In the genomic region with DNA sequence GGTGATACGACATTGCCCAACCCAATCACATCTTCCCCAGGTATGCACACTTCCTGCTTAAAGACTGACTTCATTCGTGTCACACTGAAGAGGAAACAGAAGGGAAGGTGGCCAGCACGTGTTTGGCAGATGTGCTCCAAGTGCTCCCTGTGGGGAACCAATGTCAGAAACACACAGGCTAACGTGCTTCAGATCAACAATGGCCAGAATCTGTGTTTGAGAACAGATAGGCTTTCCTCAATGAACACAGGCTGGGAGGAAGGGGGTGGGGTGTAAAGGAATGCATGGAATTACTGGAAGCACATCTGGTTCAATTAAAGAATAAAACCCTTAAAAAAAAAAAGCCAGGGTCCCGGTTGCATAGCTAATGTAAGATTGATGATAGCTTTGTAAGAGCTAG, we compare ENCODE assay signal across 16 mouse cellular contexts. TPM values are rescaled to one million over a fixed set of nuclear protein-coding genes. Genes with fewer than 3 reads are reported as not detected.
DNase-seq lines count a peak whose midpoint lies in the region; ATAC-seq and TF ChIP-seq lines count a peak whose summit lies in the region.
"Had no signal": no experiment of that assay in that cellular context is flagged by ENCODE, and none has a peak within 500 bp of the region (broad histone marks: within the 10 kb centered on the region; RNA-seq: fewer than 3 reads in every experiment).

No protein-coding gene starts in this region.

- WGBS in kidney, embryonic 14.5 days, result 40% methylated on average over 5 of the region's 5 CpGs
- 34% methylated on average over 5 of the region's 5 CpGs for WGBS in embryonic facial prominence, embryonic 11.5 days
- WGBS in limb, embryonic 14.5 days, result 24% methylated on average over 5 of the region's 5 CpGs

- in situ Hi-C loops in CH12.LX (cut with MboI; ENCODE audit: low pct_ligation_motif_present, low pct_unique_long_range_greater_than_20kb, low sequenced_read_pairs), result no loop called here

- H3K27ac ChIP-seq in kidney, embryonic 14.5 days (ENCODE audit: low read depth, low read length), result no peak overlapping the region
- H3K27ac ChIP-seq in CH12.LX (ENCODE audit: insufficient read depth, low read depth), result no peak overlapping the region
- H3K27ac ChIP-seq in embryonic facial prominence, embryonic 11.5 days (replicated peaks; ENCODE audit: low read depth, low read length), result no peak overlapping the region
- H3K27ac ChIP-seq in limb, embryonic 14.5 days (replicated peaks; ENCODE audit: low read depth, low read length), result no peak overlapping the region
- H3K27ac ChIP-seq: embryonic facial prominence, embryonic 13.5 days; hindbrain, embryonic 15.5 days had no signal

- TF ChIP-seq EP300 in CH12.LX (IDR thresholded peaks at IDR 0.05; ENCODE audit: low read length), result no peak

- TF ChIP-seq RAD21 in CH12.LX (IDR thresholded peaks at IDR 0.05; ENCODE audit: low read depth, low read length), result no peak

- H3K27me3 ChIP-seq in kidney, embryonic 14.5 days (ENCODE audit: control insufficient read depth, insufficient read depth, low read length), result no peaks in the 10 kb centered on the region
- H3K27me3 ChIP-seq in CH12.LX (replicated peaks), result no peaks in the 10 kb centered on the region
- no peaks in the 10 kb centered on the region for H3K27me3 ChIP-seq in embryonic facial prominence, embryonic 11.5 days (ENCODE audit: control insufficient read depth, insufficient read depth, low read length)
- H3K27me3 ChIP-seq in limb, embryonic 14.5 days (ENCODE audit: control insufficient read depth, insufficient read depth, low read length), result no peaks in the 10 kb centered on the region
- H3K27me3 ChIP-seq: embryonic facial prominence, embryonic 13.5 days; hindbrain, embryonic 15.5 days had no signal

- dilution Hi-C loops in CH12.LX (cut with MboI; ENCODE audit: extremely low pct_ligation_motif_present, extremely low pct_unique_long_range_greater_than_20kb, low sequenced_read_pairs), result no loop called here

- H3K79me2 ChIP-seq in CH12.LX (replicated peaks; ENCODE audit: control insufficient read depth, extremely low read depth, insufficient read depth, poor library complexity, severe bottlenecking), result 0 out of 2 replicates have a peak, but pooled peaks cover 3% of the 10 kb centered on the region

- TF ChIP-seq CTCF in CH12.LX (conservative IDR thresholded peaks at IDR 0.05 in 1 of 2, IDR thresholded peaks at IDR 0.05 in 1 of 2; ENCODE audit: low read depth in 2 of 2, low read length in 2 of 2), result no peak

- H3K4me2 ChIP-seq in kidney, embryonic 14.5 days (replicated peaks; ENCODE audit: low read depth, low read length), result no peak overlapping the region
- no peak overlapping the region for H3K4me2 ChIP-seq in CH12.LX (ENCODE audit: insufficient read depth, low read depth, poor library complexity, severe bottlenecking)
- H3K4me2 ChIP-seq in embryonic facial prominence, embryonic 11.5 days (ENCODE audit: low read depth, low read length), result no peak overlapping the region
- no peak overlapping the region for H3K4me2 ChIP-seq in limb, embryonic 14.5 days (replicated peaks; ENCODE audit: low read depth, low read length, severe bottlenecking)
- H3K4me2 ChIP-seq: embryonic facial prominence, embryonic 13.5 days; hindbrain, embryonic 15.5 days had no signal

- H3K9ac ChIP-seq in kidney, embryonic 14.5 days (ENCODE audit: low read depth, low read length), result no peak overlapping the region
- no peak overlapping the region for H3K9ac ChIP-seq in CH12.LX (ENCODE audit: insufficient read depth, low read depth)
- no peak overlapping the region for H3K9ac ChIP-seq in embryonic facial prominence, embryonic 11.5 days (replicated peaks; ENCODE audit: low read length)
- H3K9ac ChIP-seq in limb, embryonic 14.5 days (ENCODE audit: low read depth, low read length, severe bottlenecking), result no peak overlapping the region
- H3K9ac ChIP-seq: embryonic facial prominence, embryonic 13.5 days; hindbrain, embryonic 15.5 days; liver, postnatal 0 days had no signal

- no peaks in the 10 kb centered on the region for H3K4me1 ChIP-seq in kidney, embryonic 14.5 days (ENCODE audit: control insufficient read depth, insufficient read depth, low read length)
- H3K4me1 ChIP-seq in CH12.LX (ENCODE audit: control insufficient read depth in 1 of 2, insufficient read depth in 2 of 2), result peaks cover 7 to 33% of the 10 kb centered on the region in 2 experiments; a peak in 3 of 4 replicates
- H3K4me1 ChIP-seq in embryonic facial prominence, embryonic 11.5 days (ENCODE audit: control insufficient read depth, insufficient read depth, low read length), result no peaks in the 10 kb centered on the region
- no peaks in the 10 kb centered on the region for H3K4me1 ChIP-seq in limb, embryonic 14.5 days (ENCODE audit: control insufficient read depth, insufficient read depth, low read length)
- H3K4me1 ChIP-seq: hindbrain, embryonic 15.5 days had no signal

- 0 out of 2 replicates have a peak, but pooled peaks have one; percentile 20 for ATAC-seq in kidney, embryonic 14.5 days (ENCODE audit: low FRiP score, low TSS enrichment)
- ATAC-seq in embryonic facial prominence, embryonic 11.5 days (replicated peaks; ENCODE audit: insufficient number of reproducible peaks, low FRiP score, low TSS enrichment, low read depth), result no peak
- ATAC-seq in limb, embryonic 14.5 days (ENCODE audit: low FRiP score, low read depth), result peak; percentile 81
- ATAC-seq: forebrain, embryonic 14.5 days; liver, postnatal 0 days had no signal

- TF ChIP-seq POLR2A in CH12.LX (IDR thresholded peaks at IDR 0.05; ENCODE audit: low read depth, low read length), result no peak
- no peak for TF ChIP-seq POLR2A in limb, embryonic 14.5 days (IDR thresholded peaks at IDR 0.05; ENCODE audit: borderline replicate concordance, extremely low read depth, insufficient read depth, insufficient read length)

- H3K9me3 ChIP-seq in kidney, embryonic 14.5 days (ENCODE audit: control insufficient read depth, low read length), result no peaks in the 10 kb centered on the region
- H3K9me3 ChIP-seq in CH12.LX (replicated peaks; ENCODE audit: low read length), result no peaks in the 10 kb centered on the region
- H3K9me3 ChIP-seq in embryonic facial prominence, embryonic 11.5 days (replicated peaks; ENCODE audit: control insufficient read depth, low read length), result no peaks in the 10 kb centered on the region
- H3K9me3 ChIP-seq in limb, embryonic 14.5 days (ENCODE audit: control insufficient read depth, low read length), result no peaks in the 10 kb centered on the region
- H3K9me3 ChIP-seq: hindbrain, embryonic 15.5 days had no signal

- H3K4me3 ChIP-seq in kidney, embryonic 14.5 days (ENCODE audit: low read length), result no peak overlapping the region
- H3K4me3 ChIP-seq in CH12.LX (replicated peaks in 1 of 3; ENCODE audit: low read depth in 2 of 3, low read length in 2 of 3, poor library complexity in 1 of 3), result no peak overlapping the region
- no peak overlapping the region for H3K4me3 ChIP-seq in embryonic facial prominence, embryonic 11.5 days (ENCODE audit: low read depth, low read length)
- no peak overlapping the region for H3K4me3 ChIP-seq in limb, embryonic 14.5 days (replicated peaks; ENCODE audit: low read length)
- H3K4me3 ChIP-seq: embryonic facial prominence, embryonic 13.5 days; hindbrain, embryonic 15.5 days had no signal

- H3K36me3 ChIP-seq in kidney, embryonic 14.5 days (ENCODE audit: control insufficient read depth, insufficient read depth, low read length), result no peaks in the 10 kb centered on the region
- no peaks in the 10 kb centered on the region for H3K36me3 ChIP-seq in CH12.LX (replicated peaks in 1 of 2; ENCODE audit: control insufficient read depth in 1 of 2, insufficient read depth in 1 of 2, low read length in 1 of 2)
- H3K36me3 ChIP-seq in embryonic facial prominence, embryonic 11.5 days (replicated peaks; ENCODE audit: control insufficient read depth, insufficient read depth, low read depth, low read length), result no peaks in the 10 kb centered on the region
- H3K36me3 ChIP-seq in limb, embryonic 14.5 days (ENCODE audit: control insufficient read depth, insufficient read depth, low read length), result no peaks in the 10 kb centered on the region
- H3K36me3 ChIP-seq: embryonic facial prominence, embryonic 13.5 days; hindbrain, embryonic 15.5 days had no signal

- DNase-seq in kidney, adult 8-10 months, result no peak
- DNase-seq in CH12.LX (ENCODE audit: extremely low read depth), result no peak
- DNase-seq in embryonic facial prominence, embryonic 11.5 days (ENCODE audit: low spot score), result peak; percentile 56
- DNase-seq in limb, embryonic 14.5 days (ENCODE audit: low spot score), result peak; percentile 63
- no peak for DNase-seq in testis, postnatal 10 days (ENCODE audit: low spot score)
- no peak for DNase-seq in layer of hippocampus, postnatal 36 days
- no peak for DNase-seq in c-Kit-positive CD71-positive TER-119-positive erythroid progenitor cells, embryonic 14.5 days (ENCODE audit: low spot score)
- DNase-seq: cerebellum, adult 11 months; gastrocnemius, postnatal 10 days; kidney, postnatal 10 days; liver, postnatal 0 days; thymus, adult 18-20 months had no signal

TF ChIP-seq in CH12.LX, 34 proteins besides CTCF, POLR2A, EP300 and RAD21:
- peak; percentile 27; the same call in 1 of the 2 replicates for TF ChIP-seq BHLHE40 (IDR thresholded peaks at IDR 0.05; ENCODE audit: low read depth, low read length)
- no peak for TF ChIP-seq ZMIZ1 (IDR thresholded peaks at IDR 0.05; ENCODE audit: low read depth, low read length)

RNA-seq across cellular contexts. Expression of gene E2f3, which starts 15.2 kb away (rescaled TPM):
- polyA plus RNA-seq in kidney, embryonic 14.5 days (2014; fragmentation: Nextera tagmentation; extraction: Ambion mirVana), result 11.7 and 17.7 TPM in 2 replicates
- total RNA-seq in CH12.LX (2012; rRNA removed), result 7.6 and 9.4 TPM in 2 replicates
- 12.9 and 13.2 TPM in 2 replicates for total RNA-seq in CH12.LX (2014; rRNA removed)
- polyA plus RNA-seq in CH12.LX (2012; ENCODE audit: insufficient read length, low read depth), result 18.2 and 20.7 TPM in 2 replicates
- 19.0 and 19.6 TPM in 2 replicates for polyA plus RNA-seq in embryonic facial prominence, embryonic 11.5 days (2014; fragmentation: Nextera tagmentation; extraction: Ambion mirVana)
- 23.6 and 23.8 TPM in 2 replicates for polyA plus RNA-seq in limb, embryonic 14.5 days (2012; rRNA removed)
- polyA plus RNA-seq in limb, embryonic 14.5 days (2014; fragmentation: Nextera tagmentation; extraction: Ambion mirVana), result 10.2 and 11.1 TPM in 2 replicates
- 10 to 100 TPM; 25.5 to 25.6 TPM for total RNA-seq in layer of hippocampus, postnatal 36 days (2021)

Comparison
In these comparisons a context has a peak if more than half of its experiments do, and no peak if none do; other contexts are left out.
1. DNase-seq: peak in embryonic facial prominence, embryonic 11.5 days (single experiment) and limb, embryonic 14.5 days (single experiment); none in kidney, adult 8-10 months (0 of 2), CH12.LX (single experiment), testis, postnatal 10 days (single experiment), layer of hippocampus, postnatal 36 days (0 of 2) and c-Kit-positive CD71-positive TER-119-positive erythroid progenitor cells, embryonic 14.5 days (single experiment).